Mouse (Mus musculus) testis, adult 2 months (tissue): ENCODE results near the gene Apol7a.

Experiments
- CTCF ChIP-seq: fragments of 200-500 bp; IDR thresholded peaks from 2 replicates; pipeline ENCODE4 v1.5.1; 2012; ENCODE audit warnings: low read depth, mild to moderate bottlenecking, inconsistent platforms, low read length, moderate library complexity; ENCODE audit not compliant: control insufficient read depth, insufficient read depth, insufficient replicate concordance
- POLR2A ChIP-seq: fragments of 200-500 bp; IDR thresholded peaks from 2 replicates; pipeline ENCODE4 v1.6.1; 2012; ENCODE audit warnings: low read depth, mild to moderate bottlenecking, inconsistent platforms, low read length, moderate library complexity; ENCODE audit not compliant: control insufficient read depth

DNA sequence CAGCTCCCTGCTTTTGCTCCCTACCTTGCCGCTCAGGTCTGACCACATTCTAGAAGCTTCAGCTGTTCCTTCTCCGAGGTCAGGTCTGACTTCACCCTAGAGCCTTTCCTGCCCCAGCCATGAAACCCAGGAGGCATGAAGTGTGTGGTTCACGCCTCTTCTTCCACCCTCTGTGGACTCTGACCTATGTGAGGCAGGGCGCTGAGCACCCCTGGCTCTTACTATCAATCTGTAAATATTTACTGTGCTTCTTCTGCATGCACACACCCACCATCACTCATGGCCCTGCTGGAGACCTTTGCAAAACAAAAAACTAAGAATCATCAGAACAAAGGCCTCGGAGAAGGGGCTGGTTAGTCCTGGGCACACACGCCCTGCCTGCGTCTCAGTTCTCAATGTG, 60.5 kb downstream of the Apol7a start:
- TF ChIP-seq CTCF (no peak), POLR2A (no peak)
